Mouse (Mus musculus) heart, postnatal 0 days (tissue): ENCODE data around the gene Tcl1b2.

Experiments
- CTCF ChIP-seq: IDR thresholded peaks from 2 replicates; pipeline ENCODE4 v1.5.1; 2016; ENCODE audit warnings: antibody characterized with exemption, control low read depth, low read depth
- EP300 ChIP-seq: IDR thresholded peaks from 2 replicates; pipeline ENCODE4 v1.6.1; 2016; ENCODE audit warnings: antibody characterized with exemption, low read depth

DNA sequence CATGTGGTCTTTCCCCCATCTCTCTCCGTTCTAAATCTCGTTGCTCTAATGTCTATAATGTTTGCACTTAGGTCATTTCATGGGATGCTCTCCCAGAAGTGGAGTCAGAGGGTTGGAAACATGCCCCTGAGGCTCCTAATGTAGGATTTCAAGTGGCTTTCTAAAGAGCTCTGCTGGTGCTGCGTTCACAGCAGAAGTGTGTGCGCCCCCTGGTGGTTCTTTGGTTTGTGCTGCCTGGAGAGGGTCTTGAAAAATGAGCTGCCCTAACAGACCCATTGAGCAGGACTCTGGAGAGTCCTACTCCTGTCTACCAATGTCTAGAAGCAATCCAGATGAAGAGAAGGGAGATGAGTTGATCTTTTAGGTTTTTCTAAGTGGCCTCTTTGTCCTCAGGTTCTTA, 41.8 kb upstream of the Tcl1b2 start:
- TF ChIP-seq CTCF (peak; percentile 78), EP300 (no peak)
